Mouse (Mus musculus): ENCODE measurements around the gene Ppm1l.

DNA sequence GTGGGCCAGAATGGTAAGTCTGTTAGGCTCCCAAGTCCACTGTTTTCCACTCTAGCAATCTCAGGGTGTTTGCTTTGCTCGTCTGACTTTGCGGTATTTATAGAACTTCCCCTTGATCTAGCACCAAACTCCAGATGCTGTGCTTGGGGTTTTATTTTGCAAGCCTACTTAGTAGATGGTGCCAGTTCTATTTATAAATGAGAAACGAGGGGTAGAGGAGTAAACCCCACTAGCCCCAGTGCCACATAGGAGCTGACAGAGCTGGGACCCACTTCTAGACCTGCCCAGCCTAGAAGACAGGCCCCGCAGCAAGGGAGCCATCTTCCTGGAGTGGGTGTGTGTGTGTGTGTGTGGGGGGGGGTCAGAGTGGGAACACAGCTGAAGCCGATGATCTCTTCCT, 130.3 kb downstream of the Ppm1l start:
- no peak for TF ChIP-seq CTCF (IDR thresholded peaks at IDR 0.05; ENCODE audit: extremely low read depth, insufficient read depth, insufficient read length, insufficient replicate concordance)
- no peak for TF ChIP-seq POLR2A (IDR thresholded peaks at IDR 0.05; ENCODE audit: low read depth, low read length)

Measured in spleen, adult 2 months (tissue).